ENCODE assay signal across 12 mouse cellular contexts in the genomic region with DNA sequence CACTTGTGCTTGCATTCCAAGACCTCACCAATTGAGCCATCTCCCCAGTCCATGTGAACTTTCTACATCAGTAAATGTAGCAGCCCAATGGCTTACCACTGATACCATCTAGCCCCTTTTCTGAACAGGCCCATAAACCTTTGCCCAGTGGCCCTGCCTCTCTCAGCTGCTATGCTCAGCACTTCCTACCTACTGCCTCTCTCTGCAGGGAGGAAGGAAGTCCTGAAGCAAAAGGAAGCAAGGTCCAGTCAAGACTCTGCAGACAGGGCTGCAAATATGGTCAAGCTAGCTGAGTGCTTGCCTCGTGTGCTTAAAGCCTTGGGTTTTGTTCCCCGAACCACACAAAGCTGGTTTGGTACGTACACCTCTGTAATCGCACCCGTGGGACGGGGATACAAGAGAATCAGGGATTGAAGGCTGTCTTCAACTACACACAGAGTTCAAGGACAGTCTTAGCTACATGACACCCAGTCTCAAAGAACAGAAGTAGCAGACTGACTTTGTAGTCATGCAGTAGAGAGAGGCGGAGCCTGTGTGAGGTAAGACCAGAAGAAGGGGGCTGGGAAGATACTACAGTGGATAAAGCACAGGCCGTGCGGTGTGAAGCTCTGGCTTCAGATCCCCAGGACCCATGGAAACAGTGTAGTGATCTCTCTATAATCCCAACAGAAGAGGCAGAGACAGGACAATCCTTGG. TPM values are rescaled to one million over a fixed set of nuclear protein-coding genes. Genes with fewer than 3 reads are reported as not detected.
A peak's percentile ranks its signal among the peaks of the same experiment; 100 is the strongest.
DNase-seq lines count a peak whose midpoint lies in the region; ATAC-seq and TF ChIP-seq lines count a peak whose summit lies in the region.
"Had no signal": no experiment of that assay in that cellular context is flagged by ENCODE, and none has a peak within 500 bp of the region (broad histone marks: within the 10 kb centered on the region; RNA-seq: fewer than 3 reads in every experiment).

No protein-coding gene starts in this region.

- H3K4me2 ChIP-seq in heart, embryonic 12.5 days, result no peak overlapping the region
- H3K4me2 ChIP-seq in hindbrain, postnatal 0 days (ENCODE audit: low read depth, low read length), result no peak overlapping the region

- no peak for TF ChIP-seq CTCF in heart, adult 2 months (IDR thresholded peaks at IDR 0.05)
- TF ChIP-seq CTCF in spleen, adult 2 months (IDR thresholded peaks at IDR 0.05; ENCODE audit: extremely low read depth, insufficient read depth, insufficient read length, insufficient replicate concordance), result no peak
- TF ChIP-seq CTCF in hindbrain, postnatal 0 days (IDR thresholded peaks at IDR 0.05; ENCODE audit: low read depth), result no peak

- 0 out of 2 replicates have a peak, but pooled peaks cover 3% of the 10 kb centered on the region for H3K9me3 ChIP-seq in heart, embryonic 12.5 days (replicated peaks)
- no peaks in the 10 kb centered on the region for H3K9me3 ChIP-seq in hindbrain, postnatal 0 days (ENCODE audit: low read length)
- H3K9me3 ChIP-seq: midbrain, embryonic 10.5 days had no signal

- 55% methylated on average over 9 of the region's 9 CpGs for WGBS in heart, adult 2 months
- WGBS in heart, embryonic 12.5 days, result 74% methylated on average over 9 of the region's 9 CpGs
- WGBS in spleen, adult 2 months, result 78% methylated on average over 9 of the region's 9 CpGs
- 90% methylated on average over 9 of the region's 9 CpGs for WGBS in hindbrain, postnatal 0 days

- H3K4me1 ChIP-seq in heart, adult 2 months (ENCODE audit: control insufficient read depth, insufficient read depth, low read length), result peaks cover 38% of the 10 kb centered on the region
- peaks cover 76% of the 10 kb centered on the region for H3K4me1 ChIP-seq in heart, embryonic 12.5 days (replicated peaks)
- no peaks in the 10 kb centered on the region; the same call in 1 of the 2 replicates for H3K4me1 ChIP-seq in spleen, adult 2 months (ENCODE audit: control insufficient read depth, insufficient read depth, insufficient read length)
- peaks cover 15% of the 10 kb centered on the region; the same call in 1 of the 2 replicates for H3K4me1 ChIP-seq in hindbrain, postnatal 0 days (ENCODE audit: insufficient read depth, low read length)

- no peak for ATAC-seq in heart, embryonic 12.5 days (ENCODE audit: insufficient number of reproducible peaks, low FRiP score)
- no peak for ATAC-seq in hindbrain, postnatal 0 days
- ATAC-seq: forebrain, postnatal 0 days; Patski had no signal

- H3K9ac ChIP-seq in heart, adult 2 months (ENCODE audit: low read depth, low read length), result no peak overlapping the region
- H3K9ac ChIP-seq in heart, embryonic 12.5 days, result no peak overlapping the region
- no peak overlapping the region for H3K9ac ChIP-seq in hindbrain, postnatal 0 days (replicated peaks; ENCODE audit: low read length)
- H3K9ac ChIP-seq: forebrain, postnatal 0 days had no signal

- H3K4me3 ChIP-seq in heart, adult 2 months, result no peak overlapping the region
- no peak overlapping the region for H3K4me3 ChIP-seq in heart, embryonic 12.5 days
- H3K4me3 ChIP-seq in spleen, adult 2 months (ENCODE audit: extremely low read depth, insufficient read depth, insufficient read length), result no peak overlapping the region
- H3K4me3 ChIP-seq in hindbrain, postnatal 0 days (ENCODE audit: low read length), result no peak overlapping the region
- H3K4me3 ChIP-seq: midbrain, embryonic 10.5 days had no signal

- H3K36me3 ChIP-seq in heart, adult 2 months (ENCODE audit: control insufficient read depth, insufficient read depth, low read length), result no peaks in the 10 kb centered on the region; the same call in 1 of the 2 replicates
- peaks cover 33% of the 10 kb centered on the region for H3K36me3 ChIP-seq in heart, embryonic 12.5 days
- no peaks in the 10 kb centered on the region for H3K36me3 ChIP-seq in spleen, adult 2 months (ENCODE audit: control insufficient read depth, insufficient read depth, low read length)
- H3K36me3 ChIP-seq in hindbrain, postnatal 0 days (ENCODE audit: insufficient read depth, low read length), result no peaks in the 10 kb centered on the region

- no peak for DNase-seq in heart, adult 2 months
- DNase-seq in spleen, adult 2 months (ENCODE audit: low read depth in 1 of 2, low spot score in 2 of 2), result no peak
- no peak for DNase-seq in spleen, adult 12 weeks (ENCODE audit: low spot score)
- DNase-seq in kidney, postnatal 25 days, result peak; percentile 35 to 72
- no peak for DNase-seq in right cerebral cortex, postnatal 10 days (ENCODE audit: low spot score in 2 of 2)
- no peak for DNase-seq in hindbrain, postnatal 0 days (ENCODE audit: low spot score)
- no peak for DNase-seq in cerebellum, adult 11 months
- DNase-seq: B cell, adult 2 months; forebrain, postnatal 0 days had no signal

- intact Hi-C loops in heart, adult 2 months (cut with DNase I), result no loop called here

- H3K27ac ChIP-seq in heart, adult 2 months, result peak overlapping the region; percentile 6
- no peak overlapping the region for H3K27ac ChIP-seq in heart, embryonic 12.5 days (ENCODE audit: poor library complexity, severe bottlenecking)
- H3K27ac ChIP-seq in spleen, adult 2 months (ENCODE audit: insufficient read depth, low read length), result peak overlapping the region; percentile 15; the same call in 1 of the 2 replicates
- H3K27ac ChIP-seq in hindbrain, postnatal 0 days, result no peak overlapping the region
- H3K27ac ChIP-seq: midbrain, embryonic 10.5 days had no signal

- H3K27me3 ChIP-seq in heart, adult 2 months (ENCODE audit: control insufficient read depth, insufficient read depth, low read length), result no peaks in the 10 kb centered on the region
- no peaks in the 10 kb centered on the region for H3K27me3 ChIP-seq in heart, embryonic 12.5 days (replicated peaks)
- no peaks in the 10 kb centered on the region for H3K27me3 ChIP-seq in spleen, adult 2 months (ENCODE audit: control insufficient read depth, insufficient read depth, low read length)
- no peaks in the 10 kb centered on the region for H3K27me3 ChIP-seq in hindbrain, postnatal 0 days (ENCODE audit: insufficient read depth, low read length)
- H3K27me3 ChIP-seq: Patski had no signal

- no peak for TF ChIP-seq POLR2A in heart, adult 2 months (IDR thresholded peaks at IDR 0.05; ENCODE audit: insufficient read depth, low read depth, low read length)
- TF ChIP-seq POLR2A in spleen, adult 2 months (IDR thresholded peaks at IDR 0.05; ENCODE audit: low read depth, low read length), result no peak

- H3K79me2 ChIP-seq in heart, adult 2 months (replicated peaks; ENCODE audit: control insufficient read depth, insufficient read depth, low read length), result peaks cover 3% of the 10 kb centered on the region

- no peak for TF ChIP-seq EP300 in heart, adult 2 months (IDR thresholded peaks at IDR 0.05; ENCODE audit: insufficient read depth, low read depth, low read length)

RNA-seq across cellular contexts. Expression of a gene that starts 5.9 kb away (rescaled TPM):
- 10 to 100 TPM; 26.9 to 30.1 TPM for total RNA-seq in heart, adult 2 months (2021)
- 23.1 and 29.1 TPM in 2 replicates for polyA plus RNA-seq in heart, adult 2 months (2012; rRNA removed)
- 184 and 194 TPM in 2 replicates for polyA plus RNA-seq in heart, embryonic 12.5 days (2016; fragmentation: Nextera tagmentation; extraction: Ambion mirVana)
- 14.0 and 15.9 TPM in 2 replicates for polyA plus RNA-seq in spleen, adult 2 months (2012; rRNA removed)
- 42.9 and 43.5 TPM in 2 replicates for total RNA-seq in hindbrain, postnatal 0 days (2014; rRNA removed)
- 61.0 and 62.1 TPM in 2 replicates for polyA plus RNA-seq in hindbrain, postnatal 0 days (2015; fragmentation: Nextera tagmentation; extraction: Ambion mirVana)

RNA-seq across cellular contexts. Expression of a gene that starts 27.3 kb away (rescaled TPM):
- 10 to 100 TPM; 14.8 to 15.8 TPM for total RNA-seq in heart, adult 2 months (2021)
- 14.2 and 15.1 TPM in 2 replicates for polyA plus RNA-seq in heart, adult 2 months (2012; rRNA removed)
- polyA plus RNA-seq in heart, embryonic 12.5 days (2016; fragmentation: Nextera tagmentation; extraction: Ambion mirVana), result 23.2 and 24.3 TPM in 2 replicates
- polyA plus RNA-seq in spleen, adult 2 months (2012; rRNA removed), result 22.3 and 31.5 TPM in 2 replicates
- total RNA-seq in hindbrain, postnatal 0 days (2014; rRNA removed), result 23.0 and 24.2 TPM in 2 replicates
- polyA plus RNA-seq in hindbrain, postnatal 0 days (2015; fragmentation: Nextera tagmentation; extraction: Ambion mirVana), result 10.3 and 12.9 TPM in 2 replicates

Comparison
In these comparisons a context has a peak if more than half of its experiments do, and no peak if none do; other contexts are left out.
1. H3K27ac ChIP-seq: peak in heart, adult 2 months (single experiment) and spleen, adult 2 months (single experiment); none in heart, embryonic 12.5 days (single experiment) and hindbrain, postnatal 0 days (single experiment).
2. DNase-seq: peak in kidney, postnatal 25 days (2 of 2); none in heart, adult 2 months (0 of 2), spleen, adult 2 months (0 of 2), spleen, adult 12 weeks (single experiment), right cerebral cortex, postnatal 10 days (0 of 2), hindbrain, postnatal 0 days (single experiment) and cerebellum, adult 11 months (single experiment).